Mouse (Mus musculus): ENCODE measurements around the gene A3galt2.

DNA sequence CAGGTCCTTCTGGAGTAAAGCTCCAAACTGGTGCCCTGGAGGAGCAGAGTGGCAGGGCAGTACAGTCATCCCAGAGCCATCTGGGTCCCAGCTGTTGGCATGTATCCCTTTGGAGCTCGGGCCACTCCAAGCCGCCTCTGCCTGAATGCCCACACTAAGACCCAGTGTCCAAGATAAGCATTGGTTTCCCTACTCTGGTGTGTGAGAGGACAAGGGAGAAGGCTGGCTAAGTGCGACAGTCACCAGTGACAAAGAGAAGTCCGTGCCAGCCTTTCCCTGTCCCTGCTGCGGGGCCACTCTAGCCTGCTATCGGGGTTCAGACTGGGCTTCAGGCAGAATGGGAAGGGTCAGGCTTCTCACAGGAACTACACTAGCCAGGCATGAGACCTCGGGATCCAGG lies 736 bp downstream of the A3galt2 start:
- TF ChIP-seq GATA1 (IDR thresholded peaks at IDR 0.05; ENCODE audit: borderline replicate concordance, low read length) = no peak
- TF ChIP-seq FLI1 (IDR thresholded peaks at IDR 0.05; ENCODE audit: low read length) = no peak
